Mouse (Mus musculus) lung, embryonic 16.5 days (tissue): ENCODE measurements around the gene Prm2. TPM values are rescaled to one million over a fixed set of nuclear protein-coding genes. Genes with fewer than 3 reads are reported as not detected.
A peak's percentile ranks its signal among the peaks of the same experiment; 100 is the strongest.

Experiments used
- ATAC-seq: fragments of 200-750 bp; cut with Nextera tagmentation; 2 replicates; pipeline ENCODE4 v1.8.0; 2017; ENCODE audit warnings: low read depth, mild to moderate bottlenecking, moderate library complexity
- H3K27ac ChIP-seq: fragments of 300-500 bp; sonication (generic); 2 replicates; pipeline ENCODE4 v1.5.1; 2014; ENCODE audit warnings: mild to moderate bottlenecking, control low read depth, low read length
- H3K27me3 ChIP-seq: fragments of 300-500 bp; sonication (generic); 2 replicates; pipeline ENCODE4 v1.6.1; 2014; ENCODE audit warnings: low read depth, low read length, mixed read lengths; ENCODE audit not compliant: control insufficient read depth, insufficient read depth
- H3K36me3 ChIP-seq: fragments of 300-500 bp; sonication (generic); 2 replicates; pipeline ENCODE4 v1.6.1; 2014; ENCODE audit warnings: low read length; ENCODE audit not compliant: control insufficient read depth, insufficient read depth
- H3K4me1 ChIP-seq: fragments of 300-500 bp; sonication (generic); replicated peaks from 2 replicates; pipeline ENCODE4 v1.6.1; 2014; ENCODE audit warnings: low read length, mixed read lengths; ENCODE audit not compliant: control insufficient read depth, insufficient read depth
- H3K4me2 ChIP-seq: fragments of 300-500 bp; sonication (generic); 2 replicates; pipeline ENCODE4 v1.6.1; 2014; ENCODE audit warnings: low read depth, low read length, control low read depth
- H3K4me3 ChIP-seq: fragments of 300-500 bp; sonication (generic); 2 replicates; pipeline ENCODE4 v1.5.1; 2014; ENCODE audit warnings: mild to moderate bottlenecking, low read length, control low read depth
- H3K9ac ChIP-seq: fragments of 300-500 bp; sonication (generic); 2 replicates; pipeline ENCODE4 v1.6.1; 2014; ENCODE audit warnings: low read length, control low read depth
- H3K9me3 ChIP-seq: fragments of 300-500 bp; sonication (generic); 2 replicates; pipeline ENCODE4 v1.6.1; 2016; ENCODE audit warnings: low read length; ENCODE audit not compliant: control insufficient read depth
- WGBS: fragments of 180-500 bp; shearing (Covaris S2); extraction: QIAGEN DNeasy Blood & Tissue Kit; methylation state at CpG from one replicate; pipeline ENCODE4 v1.1.7; 2014; 5-methylcytosine and 5-hydroxymethylcytosine counted together
- polyA plus RNA-seq: library from polyadenylated mRNA; unstranded; fragments of >200 nt; fragmentation: Nextera tagmentation; extraction: Ambion mirVana; gene quantifications from 2 replicates; pipeline ENCODE4 v1.2.1, GENCODE M21; 2015

The Prm2 gene
- polyA plus RNA-seq: not detected in 2 replicates

DNA sequence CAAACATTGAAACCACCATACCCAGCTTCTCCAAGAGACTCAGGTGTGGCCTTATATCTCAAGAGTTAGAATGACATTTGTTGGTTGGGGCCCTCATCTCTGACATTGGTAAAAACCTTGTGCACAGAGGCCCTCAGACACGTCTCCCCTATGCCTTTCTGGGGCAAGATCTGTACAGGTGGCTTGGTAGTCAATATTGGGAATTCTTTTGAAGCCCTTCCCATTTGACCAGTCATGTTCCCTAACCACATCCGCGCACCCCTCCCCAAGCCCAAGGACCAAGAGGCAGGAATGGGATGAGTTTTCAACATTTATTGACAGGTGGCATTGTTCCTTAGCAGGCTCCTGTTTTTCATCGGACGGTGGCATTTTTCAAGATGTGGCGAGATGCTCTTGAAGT lies at the start of gene Prm2:
Gene Prm2 (minus strand): TSS at position 101 of the 400 bp plus-strand sequence.
- no peaks in the 10 kb centered on the region for H3K9me3 ChIP-seq
- H3K36me3 ChIP-seq: no peaks in the 10 kb centered on the region
- H3K27me3 ChIP-seq: peaks cover 11% of the 10 kb centered on the region
- no peak within 1 kb of the TSS for H3K4me2 ChIP-seq
- no peak within 1 kb of the TSS for H3K4me3 ChIP-seq
- H3K27ac ChIP-seq: no peak within 1 kb of the TSS
- H3K9ac ChIP-seq: no peak within 1 kb of the TSS
- ATAC-seq: no peak
- WGBS: 70% methylated on average over 6 of the region's 6 CpGs
- H3K4me1 ChIP-seq: no peaks in the 10 kb centered on the region

DNA sequence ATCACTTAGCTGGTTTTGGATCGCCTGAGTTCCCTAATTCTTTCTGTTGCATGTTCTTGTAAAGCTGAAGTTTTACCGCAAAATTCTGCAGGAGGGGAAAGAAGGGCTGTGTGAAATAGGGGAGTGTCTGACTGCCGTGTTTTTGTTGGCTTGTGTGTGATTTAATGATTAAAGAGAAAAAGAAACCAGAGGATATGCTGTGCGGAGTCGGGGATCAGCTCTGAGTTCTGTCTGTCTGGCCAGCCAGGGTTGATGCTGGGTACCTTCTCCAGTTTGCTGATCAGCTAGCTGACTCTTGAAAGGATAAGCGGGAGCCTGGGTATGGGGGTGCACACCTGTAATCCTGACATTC lies 48.4 kb upstream of the Prm2 start:
- H3K9ac ChIP-seq: no peak overlapping the region; the same call in 1 of the 2 replicates
- peak overlapping the region; percentile 34 for H3K4me3 ChIP-seq
- peak overlapping the region; percentile 56 for H3K4me2 ChIP-seq
- no peaks in the 10 kb centered on the region for H3K36me3 ChIP-seq
- H3K27ac ChIP-seq: peak overlapping the region; percentile 60
- peaks cover 35% of the 10 kb centered on the region for H3K4me1 ChIP-seq
- ATAC-seq: no peak
- H3K27me3 ChIP-seq: no peaks in the 10 kb centered on the region
- WGBS: 29% methylated on average over 6 of the region's 6 CpGs
- no peaks in the 10 kb centered on the region for H3K9me3 ChIP-seq

DNA sequence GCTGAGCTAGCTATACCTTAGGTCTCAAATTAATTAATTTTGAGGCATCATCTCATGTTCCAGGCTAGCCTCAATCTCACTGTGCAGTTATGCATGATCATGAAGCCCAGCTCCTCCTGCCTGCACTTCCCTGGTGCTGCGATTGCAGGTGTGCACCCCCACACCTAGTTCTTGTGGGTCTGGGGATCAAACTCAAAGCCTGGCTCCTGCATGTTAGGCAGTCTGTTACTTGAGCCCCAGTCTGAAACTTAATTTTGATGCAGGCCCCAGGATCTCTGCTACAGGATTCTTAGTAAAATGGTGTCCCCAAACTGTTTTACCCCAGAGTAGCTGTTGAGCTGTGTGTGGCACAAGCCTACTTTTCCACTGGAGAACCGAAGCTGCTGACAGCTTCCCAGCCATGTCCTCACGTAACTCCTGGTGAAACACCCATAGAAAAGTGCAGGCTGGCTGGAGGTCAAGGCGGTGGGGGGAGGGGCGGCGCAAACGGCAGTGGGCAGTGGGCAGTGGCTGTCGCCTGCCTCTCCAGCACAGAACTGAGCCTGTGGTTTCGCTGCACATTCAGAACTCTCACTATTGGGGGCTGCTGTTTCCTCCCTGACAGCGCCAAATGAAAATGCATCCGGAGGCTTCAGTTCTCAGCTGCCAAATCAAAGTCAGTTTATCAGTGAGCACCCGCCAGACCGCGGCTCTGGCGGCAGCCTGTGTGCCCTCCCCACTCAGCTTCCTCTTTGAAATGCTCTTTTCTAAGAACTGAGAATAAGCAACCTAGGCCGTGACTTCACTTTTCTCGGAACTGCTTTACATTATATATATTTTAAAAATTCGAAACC lies 47.8 kb upstream of the Prm2 start:
- Histone ChIP-seq H3K9ac (peak overlapping the region; percentile 55), H3K9me3 (no peaks in the 10 kb centered on the region), H3K4me1 (peaks cover 33% of the 10 kb centered on the region), H3K27me3 (no peaks in the 10 kb centered on the region), H3K4me3 (peak overlapping the region; percentile 34), H3K36me3 (no peaks in the 10 kb centered on the region), H3K27ac (peak overlapping the region; percentile 60), H3K4me2 (peak overlapping the region; percentile 56)
- WGBS: 7% methylated on average over 18 of the region's 18 CpGs
- ATAC-seq: peak; percentile 72

DNA sequence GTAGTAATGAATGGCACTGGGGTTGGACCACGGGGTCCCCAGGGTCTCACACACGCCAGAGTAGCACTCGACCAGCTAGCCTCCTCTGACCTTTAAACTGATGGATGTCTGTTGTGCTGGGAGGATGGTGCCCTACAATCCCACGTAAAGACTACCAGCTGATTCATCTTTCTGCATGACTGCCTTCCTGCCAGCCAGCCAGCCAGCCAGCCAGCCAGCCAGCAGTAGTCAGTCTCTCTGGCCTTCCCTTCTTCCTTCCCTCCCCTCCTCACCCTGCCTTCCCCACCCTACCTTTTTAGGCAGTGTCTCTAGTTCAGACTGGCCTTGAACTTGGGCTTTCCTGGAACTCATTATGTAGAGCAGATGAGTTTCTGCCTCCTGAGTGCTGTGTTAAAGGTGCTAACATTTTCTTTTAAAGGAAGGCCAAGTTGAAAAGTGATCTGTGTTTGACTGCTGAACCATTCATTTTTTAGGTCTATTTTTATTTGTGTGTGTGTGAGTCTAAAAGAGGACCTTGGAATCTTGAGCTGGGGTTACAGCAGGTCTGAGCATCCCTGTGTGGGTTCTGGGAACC lies 46.4 kb upstream of the Prm2 start:
- WGBS: 68% methylated on average over 4 of the region's 4 CpGs

DNA sequence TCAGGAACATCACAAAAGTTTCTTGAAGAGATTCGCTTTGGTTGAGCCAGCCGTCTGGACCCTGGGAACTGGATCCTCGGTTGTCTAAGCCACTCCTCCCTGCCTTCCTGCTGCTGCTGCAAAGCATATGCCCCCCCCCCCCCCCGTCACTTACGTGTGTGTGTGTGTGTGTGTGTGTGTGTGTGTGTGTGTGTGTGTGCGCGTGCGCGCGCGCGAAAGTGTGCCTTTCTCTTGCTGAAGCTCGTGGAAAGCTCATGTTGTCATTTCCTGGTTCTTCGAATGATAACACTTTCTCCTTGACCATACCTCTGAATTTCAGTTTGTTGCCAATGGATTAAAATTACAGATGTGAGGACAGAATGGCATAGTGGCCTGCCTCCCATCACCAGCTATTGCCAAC lies 44.1 kb upstream of the Prm2 start:
- peaks cover 38% of the 10 kb centered on the region for H3K4me1 ChIP-seq
- H3K27me3 ChIP-seq: no peaks in the 10 kb centered on the region
- no peak overlapping the region for H3K27ac ChIP-seq
- WGBS: 86% methylated on average over 12 of the region's 14 CpGs
- H3K36me3 ChIP-seq: no peaks in the 10 kb centered on the region
- H3K4me2 ChIP-seq: no peak overlapping the region
- H3K9me3 ChIP-seq: no peaks in the 10 kb centered on the region
- H3K9ac ChIP-seq: no peak overlapping the region
- no peak overlapping the region for H3K4me3 ChIP-seq
- no peak for ATAC-seq

More for the DNA sequence above, 46.4 kb upstream of the Prm2 start:
- Histone ChIP-seq H3K27ac (no peak overlapping the region), H3K36me3 (no peaks in the 10 kb centered on the region), H3K4me3 (no peak overlapping the region), H3K9me3 (no peaks in the 10 kb centered on the region), H3K27me3 (no peaks in the 10 kb centered on the region), H3K4me1 (peaks cover 32% of the 10 kb centered on the region), H3K9ac (no peak overlapping the region), H3K4me2 (no peak overlapping the region)
- ATAC-seq: no peak

DNA sequence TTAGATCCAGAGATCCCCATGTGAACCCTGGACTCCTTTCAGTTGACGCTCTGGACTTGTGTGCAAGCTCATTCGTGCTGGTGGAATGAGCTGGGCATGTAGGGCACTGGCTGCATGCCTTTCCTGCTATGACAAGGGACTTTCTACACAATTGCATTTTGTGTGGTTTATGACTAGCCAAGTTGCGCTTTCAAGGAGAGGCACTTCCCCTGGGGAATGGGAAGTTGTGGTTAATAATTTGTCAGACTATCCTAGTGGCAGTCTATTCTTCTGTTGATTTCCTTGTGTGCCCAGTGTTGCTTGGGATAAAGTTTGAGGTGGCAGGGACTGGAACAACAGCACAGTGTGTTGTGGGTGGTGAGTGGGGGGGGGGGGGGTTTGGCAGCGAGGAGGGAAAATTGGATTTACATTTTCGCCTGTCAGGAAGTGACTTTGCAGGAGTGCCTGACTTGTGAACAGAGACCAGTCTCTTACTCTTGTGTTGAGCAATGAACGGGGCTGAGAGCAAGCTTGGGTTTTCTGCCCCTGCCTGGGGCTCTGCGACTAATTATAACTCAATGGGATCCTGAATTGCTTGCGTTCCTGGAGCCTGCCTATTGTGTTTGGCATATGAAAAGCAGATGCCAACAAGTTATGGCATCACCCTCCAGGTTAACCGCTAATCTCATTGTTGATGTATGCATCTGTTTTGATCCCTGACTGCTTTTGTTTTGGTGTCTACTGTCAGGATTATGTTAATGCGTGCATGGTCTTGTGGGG lies 42.7 kb upstream of the Prm2 start:
- Histone ChIP-seq H3K4me2 (0 out of 2 replicates have a peak overlapping the region, but pooled peaks have one; percentile 1), H3K4me3 (no peak overlapping the region), H3K36me3 (no peaks in the 10 kb centered on the region), H3K9me3 (no peaks in the 10 kb centered on the region), H3K27ac (peak overlapping the region; percentile 67), H3K9ac (no peak overlapping the region), H3K27me3 (no peaks in the 10 kb centered on the region), H3K4me1 (peaks cover 28% of the 10 kb centered on the region)
- 36% methylated on average over 10 of the region's 10 CpGs for WGBS
- ATAC-seq: peak; percentile 24

DNA sequence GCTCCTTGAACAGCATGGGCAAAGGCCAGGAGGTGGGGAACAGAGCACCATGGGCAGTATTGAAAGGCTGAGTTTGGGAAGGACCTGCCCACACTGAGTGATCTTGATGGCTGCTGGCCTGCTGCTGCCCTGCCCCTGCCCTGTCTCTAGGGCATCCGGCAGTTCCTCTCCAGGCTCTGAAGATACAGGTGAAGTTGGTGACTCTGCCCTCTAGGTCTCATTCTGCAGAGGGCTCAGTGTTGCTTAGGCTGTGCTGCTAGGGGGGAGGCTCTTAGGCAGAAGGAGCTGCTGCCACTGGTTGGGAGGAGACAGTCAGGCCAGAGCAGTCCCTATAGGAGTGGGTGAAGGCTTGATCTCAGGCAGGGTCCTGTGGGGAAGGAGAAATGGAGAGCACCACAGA lies 42.0 kb upstream of the Prm2 start:
- Histone ChIP-seq H3K36me3 (no peaks in the 10 kb centered on the region), H3K9ac (no peak overlapping the region), H3K27ac (peak overlapping the region; percentile 67), H3K4me3 (no peak overlapping the region), H3K4me2 (no peak overlapping the region), H3K4me1 (peaks cover 23% of the 10 kb centered on the region), H3K9me3 (no peaks in the 10 kb centered on the region), H3K27me3 (no peaks in the 10 kb centered on the region)
- ATAC-seq: no peak
- 75% methylated on average over 1 of the region's 1 CpGs for WGBS

DNA sequence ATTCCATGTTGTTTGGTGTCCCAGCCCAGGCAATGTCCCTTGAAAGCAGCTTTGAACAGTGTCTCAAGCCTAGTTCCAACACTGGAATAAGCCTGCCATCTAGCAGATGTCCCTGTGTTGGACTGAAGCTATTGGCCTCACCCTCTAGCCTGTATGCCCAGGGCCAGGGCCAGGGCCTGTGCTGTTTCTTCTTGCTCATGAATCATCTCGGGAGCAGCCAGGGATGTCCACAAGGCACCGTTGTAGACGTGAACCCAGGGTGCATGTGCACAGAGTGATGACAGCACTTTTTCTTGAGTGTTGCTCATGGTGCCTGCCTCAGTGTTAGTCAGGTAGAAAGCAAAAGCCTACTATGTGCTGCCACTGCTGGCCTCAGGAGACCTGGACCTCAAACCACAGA lies 41.3 kb upstream of the Prm2 start:
- Histone ChIP-seq H3K4me2 (no peak overlapping the region), H3K27me3 (no peaks in the 10 kb centered on the region), H3K9ac (no peak overlapping the region), H3K4me1 (peaks cover 23% of the 10 kb centered on the region), H3K27ac (no peak overlapping the region), H3K4me3 (no peak overlapping the region), H3K36me3 (no peaks in the 10 kb centered on the region), H3K9me3 (no peaks in the 10 kb centered on the region)
- 84% methylated on average over 3 of the region's 3 CpGs for WGBS
- no peak for ATAC-seq

DNA sequence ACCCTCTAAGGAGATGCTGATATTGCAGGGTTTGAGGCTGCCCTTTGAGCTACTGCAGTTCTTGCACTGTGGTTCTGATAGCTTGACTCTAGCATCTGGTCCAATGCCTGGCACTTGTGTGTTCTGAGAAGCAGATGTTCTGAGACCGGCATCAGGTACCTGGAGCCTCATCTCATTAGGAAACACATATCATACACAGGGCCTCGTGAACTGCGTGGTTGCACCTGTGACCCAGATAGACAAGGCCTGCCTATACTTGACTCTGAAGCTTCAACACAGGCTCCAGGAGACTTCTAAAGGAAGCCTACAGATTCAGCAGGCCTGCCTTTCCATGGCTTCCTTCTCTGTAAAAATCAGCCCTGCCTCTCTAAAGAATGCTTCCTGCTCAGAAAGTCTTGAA lies 40.5 kb upstream of the Prm2 start:
- WGBS: 90% methylated on average over 3 of the region's 3 CpGs
- Histone ChIP-seq H3K4me2 (no peak overlapping the region), H3K4me1 (peaks cover 23% of the 10 kb centered on the region), H3K27ac (no peak overlapping the region), H3K4me3 (no peak overlapping the region), H3K27me3 (no peaks in the 10 kb centered on the region), H3K36me3 (no peaks in the 10 kb centered on the region), H3K9me3 (no peaks in the 10 kb centered on the region), H3K9ac (no peak overlapping the region; the same call in 1 of the 2 replicates)
- ATAC-seq: no peak
